Mouse (Mus musculus) lung, postnatal 0 days (tissue): ENCODE measurements around the gene Mrps27. TPM values are rescaled to one million over a fixed set of nuclear protein-coding genes. Genes with fewer than 3 reads are reported as not detected.

Experiments used
- ATAC-seq: fragments of 200-750 bp; cut with Nextera tagmentation; 2 replicates; pipeline ENCODE4 v1.8.0; 2017; ENCODE audit warnings: moderate library complexity
- DNase-seq: peaks from one replicate; pipeline ENCODE4 v3.0.0-alpha.2; 2016; ENCODE audit warnings: low spot score
- H3K27ac ChIP-seq: fragments of 300-500 bp; sonication (generic); 2 replicates; pipeline ENCODE4 v1.5.1; 2014; ENCODE audit warnings: antibody characterized with exemption, mild to moderate bottlenecking, low read length, mixed read lengths
- H3K27me3 ChIP-seq: fragments of 300-500 bp; sonication (generic); replicated peaks from 2 replicates; pipeline ENCODE4 v1.6.1; 2014; ENCODE audit warnings: low read length, mixed read lengths; ENCODE audit not compliant: insufficient read depth
- H3K36me3 ChIP-seq: fragments of 300-500 bp; sonication (generic); 2 replicates; pipeline ENCODE4 v1.6.1; 2014; ENCODE audit warnings: low read length, mixed read lengths; ENCODE audit not compliant: insufficient read depth
- H3K4me1 ChIP-seq: fragments of 300-500 bp; sonication (generic); 2 replicates; pipeline ENCODE4 v1.6.1; 2014; ENCODE audit warnings: antibody characterized with exemption, low read depth, low read length, mixed read lengths; ENCODE audit not compliant: insufficient read depth
- H3K4me2 ChIP-seq: fragments of 300-500 bp; sonication (generic); replicated peaks from 2 replicates; pipeline ENCODE4 v1.6.1; 2014; ENCODE audit warnings: low read depth, mild to moderate bottlenecking, low read length, moderate library complexity, mixed read lengths
- H3K4me3 ChIP-seq: fragments of 300-500 bp; sonication (generic); 2 replicates; pipeline ENCODE4 v1.5.1; 2014; ENCODE audit warnings: low read depth, low read length
- H3K9ac ChIP-seq: fragments of 300-500 bp; sonication (generic); replicated peaks from 2 replicates; pipeline ENCODE4 v1.6.1; 2014; ENCODE audit warnings: low read depth, mild to moderate bottlenecking
- H3K9me3 ChIP-seq: fragments of 300-500 bp; sonication (generic); 2 replicates; pipeline ENCODE4 v1.6.1; 2016; ENCODE audit warnings: low read length, mixed read lengths
- CTCF ChIP-seq: IDR thresholded peaks from 2 replicates; pipeline ENCODE4 v1.5.1; 2016; ENCODE audit warnings: antibody characterized with exemption, mild to moderate bottlenecking
- EP300 ChIP-seq: IDR thresholded peaks from 2 replicates; pipeline ENCODE4 v1.6.1; 2016; ENCODE audit warnings: antibody characterized with exemption, mild to moderate bottlenecking, control low read depth
- WGBS: fragments of 180-500 bp; shearing (Covaris S2); extraction: QIAGEN DNeasy Blood & Tissue Kit; methylation state at CpG from one replicate; pipeline ENCODE4 v1.1.7; 2014; 5-methylcytosine and 5-hydroxymethylcytosine counted together
- polyA plus RNA-seq: library from polyadenylated mRNA; unstranded; fragments of >200 nt; fragmentation: Nextera tagmentation; extraction: Ambion mirVana; gene quantifications from 2 replicates; pipeline ENCODE4 v1.2.1, GENCODE M21; 2015

Gene Mrps27
- polyA plus RNA-seq, 1 experiment from 2014 or later, result 20.4 TPM

- Histone ChIP-seq H3K27me3 (no peaks in the 10 kb centered on the region), H3K4me3 (no peak overlapping the region), H3K4me1 (no peaks in the 10 kb centered on the region), H3K4me2 (no peak overlapping the region), H3K9ac (no peak overlapping the region), H3K36me3 (0 out of 2 replicates have a peak, but pooled peaks cover 7% of the 10 kb centered on the region), H3K27ac (no peak overlapping the region), H3K9me3 (no peaks in the 10 kb centered on the region)
- ATAC-seq, result no peak
- TF ChIP-seq EP300, result no peak
- TF ChIP-seq CTCF, result no peak
- 92% methylated on average over 5 of the region's 5 CpGs for WGBS
- no peak for DNase-seq
Observed at GRCm38 (mm10) chr13:99371285-99371684, 26.7 kb downstream of the Mrps27 start.

GRCm38 (mm10) chr13:99373684-99374083, 29.1 kb downstream of the Mrps27 start:
- WGBS, result 89% methylated on average over 7 of the region's 7 CpGs
- no peaks in the 10 kb centered on the region for H3K27me3 ChIP-seq
- no peaks in the 10 kb centered on the region for H3K4me1 ChIP-seq
- H3K9ac ChIP-seq, result no peak overlapping the region
- 0 out of 2 replicates have a peak, but pooled peaks cover 3% of the 10 kb centered on the region for H3K36me3 ChIP-seq
- TF ChIP-seq EP300, result no peak
- TF ChIP-seq CTCF, result no peak
- no peak overlapping the region for H3K4me2 ChIP-seq
- no peak overlapping the region for H3K4me3 ChIP-seq
- DNase-seq (no peak), ATAC-seq (no peak)
- H3K9me3 ChIP-seq, result no peaks in the 10 kb centered on the region
- no peak overlapping the region for H3K27ac ChIP-seq

- Histone ChIP-seq H3K4me3 (no peak overlapping the region), H3K27me3 (no peaks in the 10 kb centered on the region), H3K36me3 (0 out of 2 replicates have a peak, but pooled peaks cover 3% of the 10 kb centered on the region), H3K27ac (no peak overlapping the region), H3K4me2 (no peak overlapping the region), H3K4me1 (no peaks in the 10 kb centered on the region), H3K9ac (no peak overlapping the region), H3K9me3 (no peaks in the 10 kb centered on the region)
- no peak for ATAC-seq
- 79% methylated on average over 4 of the region's 4 CpGs for WGBS
- TF ChIP-seq EP300 (no peak), CTCF (no peak)
- DNase-seq, result no peak
Observed at GRCm38 (mm10) chr13:99374191-99374590, 29.6 kb downstream of the Mrps27 start.

GRCm38 (mm10) chr13:99375550-99375949, 31.0 kb downstream of the Mrps27 start:
- ATAC-seq, result peak; percentile 62; the same call in 1 of the 2 replicates
- Histone ChIP-seq H3K27ac (no peak overlapping the region), H3K9ac (no peak overlapping the region), H3K4me3 (no peak overlapping the region), H3K9me3 (no peaks in the 10 kb centered on the region), H3K27me3 (no peaks in the 10 kb centered on the region), H3K4me2 (no peak overlapping the region), H3K4me1 (no peaks in the 10 kb centered on the region), H3K36me3 (0 out of 2 replicates have a peak, but pooled peaks cover 3% of the 10 kb centered on the region)
- peak; percentile 72 for DNase-seq
- TF ChIP-seq CTCF (peak; percentile 94), EP300 (no peak)
- WGBS, result 31% methylated on average over 6 of the region's 6 CpGs

GRCm38 (mm10) chr13:99377055-99377454, 32.5 kb downstream of the Mrps27 start:
- Histone ChIP-seq H3K36me3 (0 out of 2 replicates have a peak, but pooled peaks cover 3% of the 10 kb centered on the region), H3K9ac (no peak overlapping the region), H3K27ac (no peak overlapping the region), H3K4me2 (no peak overlapping the region), H3K4me3 (no peak overlapping the region), H3K4me1 (no peaks in the 10 kb centered on the region), H3K9me3 (no peaks in the 10 kb centered on the region), H3K27me3 (no peaks in the 10 kb centered on the region)
- DNase-seq (no peak), ATAC-seq (no peak)
- WGBS, result 62% methylated on average over 6 of the region's 6 CpGs
- TF ChIP-seq CTCF (no peak), EP300 (no peak)

GRCm38 (mm10) chr13:99378223-99378622, 33.6 kb downstream of the Mrps27 start:
- Histone ChIP-seq H3K9me3 (no peaks in the 10 kb centered on the region), H3K36me3 (no peaks in the 10 kb centered on the region), H3K27me3 (no peaks in the 10 kb centered on the region), H3K9ac (no peak overlapping the region), H3K4me3 (no peak overlapping the region), H3K27ac (no peak overlapping the region), H3K4me1 (no peaks in the 10 kb centered on the region), H3K4me2 (no peak overlapping the region)
- no peak for ATAC-seq
- TF ChIP-seq CTCF (no peak), EP300 (no peak)
- DNase-seq, result no peak
- 100% methylated on average over 1 of the region's 1 CpGs for WGBS

- H3K4me3 ChIP-seq, result no peak overlapping the region
- H3K27me3 ChIP-seq, result no peaks in the 10 kb centered on the region
- H3K4me2 ChIP-seq, result no peak overlapping the region
- H3K27ac ChIP-seq, result no peak overlapping the region
- TF ChIP-seq EP300 (no peak), CTCF (no peak)
- no peak for DNase-seq
- no peaks in the 10 kb centered on the region for H3K4me1 ChIP-seq
- no peaks in the 10 kb centered on the region for H3K36me3 ChIP-seq
- WGBS, result 62% methylated on average over 6 of the region's 6 CpGs
- ATAC-seq, result no peak
- H3K9me3 ChIP-seq, result no peaks in the 10 kb centered on the region
- H3K9ac ChIP-seq, result no peak overlapping the region
Observed at GRCm38 (mm10) chr13:99382373-99382772, 37.8 kb downstream of the Mrps27 start.
